Mouse (Mus musculus) fibroblast of lung, adult 2 months (primary cell): ENCODE data around the gene Gm6482.
"Not testable (repeated sequence)": the region's sequence is repeated elsewhere in the genome, so short reads cannot be mapped to it uniquely, and the experiment has no call there.

ENCODE experiments used
- DNase-seq: peaks from one replicate; pipeline ENCODE4 v3.0.0-alpha.2; 2011; ENCODE audit warnings: low read depth

Gm6482 gene

DNA sequence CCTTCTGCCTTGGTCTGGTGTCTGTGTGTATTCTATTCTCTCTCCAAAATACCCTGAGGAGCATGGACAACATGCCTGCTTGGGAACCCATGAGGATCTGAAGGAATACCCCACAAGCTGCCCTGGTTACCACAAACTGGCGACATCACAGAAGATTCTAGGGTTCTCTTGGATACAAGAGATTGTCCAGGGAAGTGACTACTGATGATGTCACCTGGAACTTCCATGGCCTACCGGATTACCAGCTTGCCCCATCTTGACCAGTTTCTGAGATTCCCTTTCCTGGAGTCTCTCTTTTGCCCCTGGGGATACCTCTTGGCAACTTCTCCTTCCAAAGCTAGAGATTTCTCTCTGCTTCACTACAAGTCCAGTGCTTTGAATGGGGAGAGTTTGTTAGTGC, at the start of gene Gm6482:
Gene Gm6482 (minus strand): TSS at position 101 of the 400 bp plus-strand sequence.
- DNase-seq, result not testable (repeated sequence)

GRCm38 (mm10) chr14:41453418-41453817, 45.3 kb upstream of the Gm6482 start, which contains the start of gene Gm7954:
TSS of gene Gm7954 (minus strand) at chr14:41453518.
- not testable (repeated sequence) for DNase-seq

DNA sequence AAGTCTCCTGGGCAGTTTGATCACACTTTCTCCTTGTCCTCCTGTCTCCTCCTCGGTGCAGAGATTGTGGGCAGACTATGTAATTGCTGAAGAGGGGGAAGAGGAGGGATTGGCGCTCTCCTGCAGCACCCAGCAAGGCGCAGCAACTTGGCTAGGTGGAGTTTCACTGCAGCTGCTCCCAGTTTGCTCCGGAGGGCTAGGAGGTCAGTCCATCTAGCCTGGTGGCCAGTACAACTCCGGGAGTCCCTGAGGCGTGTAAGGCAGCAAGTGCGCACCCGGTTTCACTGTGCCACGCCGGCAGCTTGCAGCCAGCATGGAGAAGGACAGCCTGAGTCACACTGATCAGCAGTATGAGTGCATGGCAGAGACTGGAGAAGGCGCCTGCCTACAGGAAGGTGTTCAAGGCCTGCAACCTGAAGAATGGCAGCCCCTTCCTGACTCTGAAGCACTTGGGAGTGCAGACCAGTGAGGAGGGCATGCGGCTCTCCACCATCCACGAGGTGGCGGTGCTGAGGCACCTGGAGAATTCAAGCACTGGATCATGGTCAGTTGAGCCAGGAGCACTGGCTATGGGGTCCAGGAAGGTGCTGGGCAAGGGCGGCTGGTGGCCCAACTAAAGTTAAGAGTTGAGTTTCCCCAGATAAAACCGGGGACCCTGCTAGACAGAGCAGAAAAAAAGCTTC, 17.5 kb upstream of the Gm6482 start:
- not testable (repeated sequence) for DNase-seq

DNA sequence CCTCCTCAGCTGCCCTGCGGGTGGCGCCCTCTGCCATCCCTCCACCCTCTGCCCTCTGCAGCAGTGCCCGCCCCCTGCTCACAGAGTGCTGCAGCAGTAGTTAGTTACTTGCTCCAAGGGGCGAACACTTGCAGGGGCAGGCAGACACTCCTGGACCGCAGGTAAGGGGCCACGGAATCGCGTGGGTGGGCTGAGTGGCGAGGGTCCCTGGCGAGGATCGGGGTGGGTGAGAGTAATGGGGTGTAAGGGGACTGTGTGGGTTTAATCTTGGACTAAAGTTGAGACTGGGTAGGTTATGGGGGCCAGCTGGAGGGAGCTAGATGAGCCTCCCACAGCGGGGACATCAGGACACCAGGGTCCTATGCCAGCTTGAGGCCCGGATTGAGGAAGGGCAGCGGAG, 16.6 kb upstream of the Gm6482 start:
- DNase-seq, result not testable (repeated sequence)

- not testable (repeated sequence) for DNase-seq
Measured at GRCm38 (mm10) chr14:41386279-41386678, 21.8 kb downstream of the Gm6482 start, which contains the start of gene Gm7945. TSS of gene Gm7945 (minus strand) at chr14:41386379.
